Mouse (Mus musculus) cerebellum, postnatal 36 days (tissue): Measurements from ENCODE around the gene Phactr2.

ENCODE experiments used
- DNase-seq, 2 experiments: peaks; one replicate each; pipeline ENCODE4 v3.0.0; 2021 to 2022; ENCODE audit warnings: mixed read lengths in 2 of 2

Phactr2 gene

DNA sequence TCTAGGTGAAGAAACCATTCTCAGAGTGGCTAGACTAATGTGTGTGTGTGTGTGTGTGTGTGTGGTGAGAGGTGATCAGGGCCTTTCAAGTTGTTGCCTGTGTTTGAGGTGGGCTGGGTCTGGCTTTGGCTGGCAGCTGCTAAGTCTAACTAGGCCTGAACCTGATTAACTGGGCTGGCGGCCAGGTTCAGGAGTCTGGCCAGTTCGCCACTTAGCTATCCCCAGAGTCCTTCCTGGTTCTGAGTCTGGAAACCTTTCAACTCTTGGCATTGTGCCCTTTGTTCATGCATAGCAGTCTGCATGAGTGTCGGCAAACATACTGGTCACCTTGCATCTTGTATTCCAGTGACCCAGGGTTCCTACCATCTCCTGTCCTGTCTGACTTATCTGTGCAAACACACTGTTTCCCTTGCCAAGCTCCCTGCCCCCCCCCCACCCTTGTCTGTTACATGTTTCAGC lies 27.4 kb downstream of the Phactr2 start:
- DNase-seq, result peak; percentile 78 to 79

DNA sequence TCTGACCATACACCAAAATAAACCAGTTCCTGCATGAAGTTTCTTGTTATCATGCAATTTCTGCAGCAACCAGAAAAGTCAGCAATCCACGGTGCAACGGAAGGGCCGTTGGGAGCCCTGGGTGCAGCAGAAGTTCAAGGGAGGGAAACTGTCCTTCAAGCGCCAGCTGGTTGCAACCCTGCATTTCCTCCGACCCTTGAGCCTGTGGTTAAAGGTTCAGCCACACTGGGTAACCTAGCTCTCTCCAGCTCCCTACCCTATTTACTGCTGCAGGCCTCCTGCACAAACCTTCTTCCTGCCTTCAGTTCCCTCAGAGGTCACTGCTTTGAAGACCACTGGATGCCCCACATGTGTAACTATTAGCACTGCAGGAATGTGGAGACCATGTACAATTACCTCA lies 30.0 kb downstream of the Phactr2 start:
- no peak for DNase-seq

DNA sequence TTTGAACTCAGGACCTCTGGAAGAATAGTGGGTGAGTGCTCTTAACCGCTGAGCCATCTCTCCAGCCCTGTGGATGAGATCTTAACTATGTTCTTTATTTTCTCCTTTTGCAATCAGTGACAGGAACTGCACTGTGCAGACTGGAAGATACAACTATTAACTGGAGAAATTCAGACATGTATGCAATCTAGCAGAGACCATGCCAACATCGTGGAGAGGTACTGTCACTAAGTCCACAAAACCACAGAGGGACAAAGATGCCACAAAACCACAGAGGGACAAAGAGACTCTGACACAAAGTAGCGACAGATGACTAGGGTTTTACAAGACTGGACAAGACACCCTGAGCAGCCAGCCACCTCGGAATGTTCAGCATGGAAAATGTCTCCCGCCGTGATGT lies 30.6 kb downstream of the Phactr2 start:
- DNase-seq, result no peak

GRCm38 (mm10) chr10:13440292-13440691 lies 33.9 kb downstream of the Phactr2 start:
- DNase-seq, result no peak

DNA sequence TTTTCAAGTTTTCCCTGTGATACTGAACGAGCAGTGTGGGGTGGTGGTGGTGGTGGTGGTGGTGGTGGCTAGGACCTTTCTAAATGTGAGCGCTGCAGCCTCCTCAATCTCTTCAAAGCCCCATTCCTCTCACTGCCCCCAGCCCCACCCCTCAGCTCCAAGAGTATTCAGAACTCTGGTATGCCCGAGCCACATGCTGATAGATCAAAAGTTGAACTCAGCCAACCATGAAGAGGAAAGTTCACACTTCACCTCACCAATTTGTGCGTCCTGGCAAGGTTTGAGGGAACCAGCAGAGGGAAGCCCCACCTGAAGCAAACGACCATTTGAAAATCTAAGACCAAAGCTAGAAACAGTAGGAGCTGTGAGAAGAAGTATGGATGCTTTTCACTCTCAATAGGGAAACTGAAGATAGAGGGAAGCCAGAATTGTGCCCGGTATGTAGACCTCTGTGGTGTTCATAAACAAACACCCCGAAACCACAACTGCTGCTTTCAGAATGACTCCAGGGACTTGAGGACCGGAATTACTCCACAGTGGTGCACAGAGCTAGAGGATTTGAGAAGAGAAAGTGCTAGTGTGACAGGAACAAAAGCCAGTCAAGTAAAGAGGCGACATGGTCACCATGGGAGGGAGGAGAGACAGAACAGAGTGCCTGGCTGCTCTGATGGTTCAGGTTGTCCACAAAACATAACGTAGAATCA lies 35.9 kb downstream of the Phactr2 start:
- no peak for DNase-seq

DNA sequence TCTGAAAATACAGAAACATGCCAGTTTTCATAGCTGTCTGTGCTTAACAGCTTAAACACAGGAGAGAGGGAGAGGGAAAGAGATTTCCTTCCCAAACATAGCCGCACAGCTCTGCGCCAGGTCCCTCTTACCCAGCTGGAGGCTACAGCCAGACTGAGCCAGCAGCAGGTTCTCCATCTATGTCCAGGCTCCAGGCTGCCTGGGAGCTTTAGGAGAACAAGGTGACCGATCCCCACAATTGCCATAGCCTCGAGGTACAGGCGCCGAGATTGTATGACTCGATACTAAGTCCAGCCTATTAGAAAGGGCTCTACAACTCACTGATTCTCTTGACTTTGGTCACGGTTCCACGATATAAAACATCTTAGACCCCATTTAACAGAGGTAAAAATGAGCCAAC lies 37.2 kb downstream of the Phactr2 start:
- no peak for DNase-seq

DNA sequence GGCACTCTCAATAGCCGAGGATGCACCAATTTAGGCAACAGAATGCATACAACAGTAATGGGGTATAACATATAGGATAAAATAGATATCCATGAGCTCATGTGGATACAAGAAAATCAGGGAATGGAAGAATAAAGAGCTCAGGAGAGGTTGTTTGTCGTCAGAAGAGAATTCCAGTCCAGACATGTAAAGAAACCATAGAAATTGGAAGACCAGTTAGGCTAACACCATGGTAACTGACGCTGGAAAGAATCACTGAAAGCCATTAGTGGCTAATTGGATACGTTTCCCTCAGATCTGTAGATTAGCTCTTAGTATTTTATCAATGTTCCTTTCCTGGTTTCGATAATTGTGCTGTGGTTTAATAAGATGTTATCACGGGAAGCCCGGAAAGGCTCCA lies 41.2 kb downstream of the Phactr2 start:
- no peak for DNase-seq

DNA sequence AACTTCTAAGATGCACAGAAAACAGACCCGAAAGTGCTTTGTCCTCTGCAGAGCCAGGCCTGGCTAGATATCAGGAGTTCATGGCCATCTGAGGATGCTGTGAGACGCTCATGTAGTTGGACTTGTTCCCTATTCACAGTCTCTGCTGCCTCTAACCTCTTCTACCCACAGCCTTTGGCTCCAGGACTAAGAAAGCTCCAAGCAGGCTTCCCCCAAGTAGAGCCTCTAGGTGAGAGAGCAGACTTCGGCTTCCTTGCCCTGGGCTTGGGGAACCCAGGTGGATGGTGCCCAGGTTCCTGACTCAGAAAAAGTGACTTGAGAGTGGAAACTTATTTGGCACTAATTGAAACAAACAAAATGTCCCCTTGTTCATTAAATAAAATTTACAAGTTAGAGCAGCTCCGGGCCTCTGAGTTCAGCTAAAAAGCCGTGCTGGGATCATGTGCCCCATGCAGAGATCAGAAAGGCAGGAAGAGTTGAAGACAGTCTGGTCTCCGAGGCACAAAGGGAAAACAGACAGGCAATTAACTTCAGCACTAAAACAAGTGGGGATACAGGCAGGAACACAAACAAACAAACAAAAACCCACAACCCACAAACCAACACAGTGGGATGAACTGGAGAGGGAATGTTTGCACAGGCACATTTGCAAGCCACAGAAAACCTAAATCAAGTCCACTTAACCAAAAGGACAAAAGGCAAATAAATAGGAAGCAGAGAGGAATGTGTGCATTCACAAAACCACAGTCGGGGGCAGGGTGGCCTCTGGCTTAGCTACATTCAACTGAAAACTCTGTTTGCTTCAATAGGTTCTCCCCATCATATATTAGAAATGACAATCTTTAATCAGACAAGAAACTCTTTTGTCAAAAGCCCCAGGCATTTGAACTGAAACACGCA lies 42.3 kb downstream of the Phactr2 start:
- DNase-seq, result no peak

DNA sequence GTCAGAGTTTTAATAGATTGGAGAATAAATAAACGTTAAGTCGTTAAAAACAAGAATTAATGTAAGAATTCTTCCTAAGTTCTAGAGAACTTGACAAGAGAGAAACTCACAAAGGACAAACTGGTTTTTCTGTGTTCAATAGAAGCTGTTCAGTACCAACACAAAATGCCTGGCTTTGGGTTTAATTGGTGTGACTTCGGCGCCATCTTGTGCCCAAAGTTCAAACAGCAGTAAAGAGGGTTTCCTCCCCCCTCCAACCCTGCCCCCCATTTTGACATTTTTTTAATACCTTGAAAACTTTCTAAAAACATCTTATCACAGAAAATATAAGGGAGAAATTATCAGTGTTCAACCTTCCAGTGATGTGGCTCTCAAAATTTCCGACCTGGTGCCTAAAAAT lies 44.4 kb downstream of the Phactr2 start:
- peak; percentile 55 to 70 for DNase-seq

GRCm38 (mm10) chr10:13429240-13429639 lies 45.0 kb downstream of the Phactr2 start:
- DNase-seq, result no peak

- no peak for DNase-seq
Measured at GRCm38 (mm10) chr10:13428536-13428935, 45.7 kb downstream of the Phactr2 start.

DNA sequence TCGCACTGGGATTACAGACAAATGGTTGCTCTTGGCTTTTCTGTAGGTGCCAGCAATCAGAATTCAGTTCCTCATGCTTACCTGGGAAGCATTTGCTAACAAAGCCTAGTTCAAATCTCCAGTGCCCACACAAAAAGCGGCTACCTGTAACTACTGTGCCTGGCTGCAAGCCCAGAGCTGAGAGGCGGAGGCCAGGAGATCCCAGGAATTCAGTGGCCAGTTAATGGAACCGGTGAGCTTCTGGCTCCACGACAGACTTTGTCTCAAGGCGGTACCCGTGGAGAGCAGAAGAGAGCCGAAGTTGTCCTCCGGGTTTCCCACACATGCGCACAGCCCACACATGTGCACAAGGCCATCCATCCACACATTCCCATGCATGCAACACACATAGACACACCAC lies 46.6 kb downstream of the Phactr2 start:
- peak; percentile 21 to 29 for DNase-seq

DNA sequence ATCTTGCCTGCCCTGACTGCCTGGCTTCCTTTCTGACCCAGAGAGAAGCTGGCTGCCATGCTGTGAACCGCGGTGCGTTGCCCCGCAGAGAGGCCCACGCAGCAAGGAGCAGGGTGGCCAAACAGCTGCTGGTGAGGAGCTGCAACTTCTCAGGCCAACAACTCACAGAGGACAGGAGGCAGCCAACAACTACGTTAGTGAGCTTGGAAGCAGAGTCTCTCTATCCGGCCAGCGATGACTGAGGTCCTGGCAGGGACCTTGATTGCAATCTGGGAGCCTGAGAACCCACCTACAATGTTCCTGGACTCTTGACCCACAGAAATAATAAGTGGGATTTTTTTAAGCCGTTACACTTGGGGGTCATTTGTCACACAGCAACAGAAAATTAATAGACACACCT lies 49.0 kb downstream of the Phactr2 start:
- DNase-seq, result no peak

GRCm38 (mm10) chr10:13424508-13424907 lies 49.7 kb downstream of the Phactr2 start:
- DNase-seq, result no peak

GRCm38 (mm10) chr10:13424015-13424414 lies 50.2 kb downstream of the Phactr2 start:
- no peak for DNase-seq

- DNase-seq, result no peak
Measured at GRCm38 (mm10) chr10:13422121-13422520, 52.1 kb downstream of the Phactr2 start.

DNA sequence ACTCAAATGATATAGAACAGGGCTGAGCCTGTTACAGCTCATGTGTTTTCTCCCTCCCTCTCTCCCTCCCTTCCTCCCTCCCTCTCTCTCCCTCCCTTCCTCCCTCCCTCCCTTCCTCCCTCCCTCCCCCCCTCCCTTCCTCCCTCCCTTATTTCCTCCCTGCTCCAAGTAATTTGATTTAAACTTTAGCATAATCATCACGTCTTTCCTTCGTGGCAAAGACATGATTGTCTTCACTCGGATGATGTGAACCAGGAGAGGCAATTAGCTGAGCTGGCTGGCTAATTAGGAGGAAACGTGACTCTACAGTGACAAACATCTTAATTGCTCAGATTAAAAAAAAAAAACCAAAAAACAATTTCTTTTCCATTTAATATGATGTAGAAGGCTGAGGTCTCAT lies 55.0 kb downstream of the Phactr2 start:
- DNase-seq, result no peak

DNA sequence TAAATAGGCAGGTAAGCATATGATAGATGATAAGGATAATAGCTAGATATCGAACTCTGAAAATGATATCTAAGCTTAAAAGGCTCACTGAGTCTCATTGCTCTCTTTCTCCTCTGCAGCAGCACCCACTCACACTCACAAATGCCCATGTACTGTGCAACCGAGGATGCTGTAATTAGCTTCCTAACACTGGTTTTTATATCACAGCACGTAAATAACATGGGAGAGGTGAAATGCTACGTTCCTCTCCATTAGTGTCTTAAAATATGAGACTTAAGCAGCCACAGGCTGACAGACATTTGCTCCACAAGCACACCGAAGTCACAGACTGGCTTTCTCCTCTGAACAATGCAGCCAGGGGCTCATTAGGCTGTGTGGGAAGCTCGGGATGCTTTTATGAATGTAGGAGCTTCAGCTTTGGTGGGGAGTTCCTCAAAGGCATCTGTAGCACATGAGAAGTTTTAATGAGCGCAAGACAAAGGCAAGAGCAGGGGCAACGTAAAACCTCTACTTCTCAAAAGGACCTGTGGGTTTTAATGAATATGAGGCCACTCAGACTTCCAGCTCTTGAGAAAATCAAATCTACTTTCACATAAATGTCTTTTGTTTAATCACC lies 58.6 kb downstream of the Phactr2 start:
- DNase-seq, result no peak

DNA sequence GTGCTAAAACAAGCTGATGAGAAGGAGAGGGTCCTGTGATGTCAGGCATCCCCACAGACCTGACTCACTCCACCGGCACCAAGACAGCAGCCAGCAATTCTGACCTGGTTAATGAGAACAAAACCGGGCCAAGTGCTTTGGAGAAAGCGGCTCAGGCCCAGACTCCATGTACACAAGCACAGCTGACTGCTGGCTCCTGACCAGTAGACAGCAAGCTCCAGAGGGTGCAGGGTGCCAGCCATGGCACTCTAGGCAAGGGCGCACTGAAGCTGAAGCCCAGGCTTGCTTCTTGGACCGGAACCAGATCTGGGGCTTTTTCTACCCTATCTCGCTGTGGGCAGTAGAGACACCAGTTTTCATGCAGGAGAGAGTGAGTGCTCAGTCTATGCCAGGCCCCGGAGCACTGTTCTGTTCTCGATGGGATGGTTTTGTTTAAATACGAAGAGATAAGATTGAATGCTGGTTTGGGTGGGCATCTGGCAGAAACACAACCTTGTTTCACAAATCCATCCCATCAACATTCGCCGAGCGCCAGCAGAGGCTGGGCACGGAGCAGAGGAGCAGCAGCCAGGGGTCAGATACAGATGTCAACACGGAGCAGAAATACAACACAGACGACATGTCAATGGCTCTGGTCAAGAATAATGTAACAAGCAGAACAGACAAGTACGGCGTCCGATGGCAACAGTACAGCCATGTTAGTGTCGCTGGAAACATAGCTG lies 61.8 kb downstream of the Phactr2 start:
- peak; percentile 58 to 66 for DNase-seq

- DNase-seq, result no peak
Measured at GRCm38 (mm10) chr10:13411056-13411455, 63.2 kb downstream of the Phactr2 start.

GRCm38 (mm10) chr10:13401971-13402370 lies 72.2 kb downstream of the Phactr2 start:
- no peak for DNase-seq

DNA sequence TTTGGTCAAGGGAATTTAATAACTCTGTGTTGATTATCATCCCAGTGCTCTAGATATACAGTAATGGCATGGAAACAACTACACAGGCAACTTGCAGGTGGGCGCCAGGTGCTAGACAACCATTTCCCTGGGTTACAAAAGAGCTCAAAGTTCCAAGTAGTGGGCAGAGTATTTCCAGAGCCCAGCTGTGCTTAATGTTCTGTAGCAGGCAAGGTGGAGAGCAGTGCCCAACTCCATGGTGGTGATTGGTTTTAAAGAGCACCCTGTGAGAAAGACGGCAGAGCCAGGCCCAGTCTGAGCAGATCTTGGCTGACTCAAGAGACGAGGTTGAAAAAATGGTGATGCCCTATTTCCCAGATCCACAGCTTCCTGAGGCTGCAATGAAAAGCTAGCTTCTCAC lies 78.5 kb downstream of the Phactr2 start:
- no peak for DNase-seq

- DNase-seq, result no peak
Measured at GRCm38 (mm10) chr10:13394000-13394399, 80.2 kb downstream of the Phactr2 start.
